Mouse (Mus musculus) regulatory T cell (primary cell): ENCODE measurements around the gene Timmdc1.

Experiments
- in situ Hi-C: fragments of 300-600 bp; cut with MboI, MseI; formaldehyde crosslinking; loops from one replicate; pipeline ENCODE4 v1.15.1; 2025; ENCODE audit warnings: high pct_unique_total_duplicates

Gene Timmdc1

DNA sequence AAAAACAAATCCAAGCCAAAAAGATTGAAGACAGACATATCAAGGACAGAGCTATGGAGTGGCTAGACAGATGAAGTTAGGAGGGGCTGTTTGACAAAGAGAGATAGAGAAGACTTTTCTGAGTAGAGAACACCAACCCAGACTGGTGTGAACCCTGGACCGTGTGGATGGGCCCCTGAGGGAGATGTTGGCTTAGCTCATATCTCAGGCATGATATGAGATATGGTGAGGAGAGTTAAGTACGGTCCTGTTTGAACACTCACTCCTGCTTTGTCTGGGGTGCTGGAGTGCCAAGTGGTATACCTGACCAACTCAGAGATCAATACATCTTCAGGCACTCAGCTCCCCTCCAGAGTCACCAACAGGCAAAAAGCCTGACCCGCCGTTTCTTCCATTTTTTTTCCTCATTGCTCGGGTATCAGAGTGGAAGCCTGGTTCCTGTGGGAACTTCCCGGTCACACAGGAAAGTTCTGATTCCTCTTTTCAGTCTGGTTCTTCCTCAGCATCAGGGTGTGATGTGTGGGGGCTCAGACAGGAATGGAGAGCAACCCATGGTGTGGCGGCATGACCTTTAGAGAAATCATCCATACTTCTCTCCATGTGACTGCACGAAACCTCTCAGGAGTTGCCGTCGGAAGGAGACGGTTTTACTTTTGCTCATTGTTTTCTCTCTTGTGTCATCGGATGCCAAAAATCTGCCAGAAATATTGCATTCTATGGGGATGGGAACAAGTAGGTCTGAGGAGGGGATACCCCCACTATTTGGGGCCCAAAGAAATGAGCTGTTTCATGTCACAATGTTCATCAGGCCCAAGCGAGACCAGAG lies 55.2 kb downstream of the Timmdc1 start:
- in situ Hi-C loops = loop anchor here (25.0 kb wide), 1 partner anchor 780 kb away; no protein-coding TSS in a partner anchor

GRCm38 (mm10) chr16:38466089-38466488 lies 56.4 kb downstream of the Timmdc1 start:
- in situ Hi-C loops = loop anchor here (25.0 kb wide), 1 partner anchor 779 kb away; no protein-coding TSS in a partner anchor

- in situ Hi-C loops = loop anchor here (25.0 kb wide), 1 partner anchor 776 kb away; no protein-coding TSS in a partner anchor
Measured at GRCm38 (mm10) chr16:38463305-38463704, 59.2 kb downstream of the Timmdc1 start.

GRCm38 (mm10) chr16:38462161-38462560 lies 60.3 kb downstream of the Timmdc1 start:
- in situ Hi-C loops = loop anchor here (25.0 kb wide), 1 partner anchor 775 kb away; no protein-coding TSS in a partner anchor

DNA sequence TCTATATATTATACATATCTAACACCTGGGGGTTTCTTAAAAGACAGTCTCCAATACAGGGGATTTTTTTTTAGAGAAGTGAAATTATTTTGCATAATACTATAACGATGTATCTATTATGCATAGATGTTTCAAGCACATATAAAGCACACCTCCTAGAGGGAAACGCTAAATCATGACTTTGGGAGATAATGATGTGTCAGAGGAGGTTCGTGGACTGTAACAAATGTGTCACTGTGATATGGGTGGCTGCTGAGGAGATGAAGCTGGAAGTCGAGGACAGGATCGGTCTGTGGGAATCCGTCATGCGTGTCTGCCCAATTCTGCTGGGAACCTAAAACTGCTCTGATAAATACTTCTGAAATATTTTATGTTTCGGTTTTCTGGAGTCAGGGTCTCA lies 60.7 kb downstream of the Timmdc1 start:
- in situ Hi-C loops = loop anchor here (25.0 kb wide), 1 partner anchor 774 kb away; no protein-coding TSS in a partner anchor

DNA sequence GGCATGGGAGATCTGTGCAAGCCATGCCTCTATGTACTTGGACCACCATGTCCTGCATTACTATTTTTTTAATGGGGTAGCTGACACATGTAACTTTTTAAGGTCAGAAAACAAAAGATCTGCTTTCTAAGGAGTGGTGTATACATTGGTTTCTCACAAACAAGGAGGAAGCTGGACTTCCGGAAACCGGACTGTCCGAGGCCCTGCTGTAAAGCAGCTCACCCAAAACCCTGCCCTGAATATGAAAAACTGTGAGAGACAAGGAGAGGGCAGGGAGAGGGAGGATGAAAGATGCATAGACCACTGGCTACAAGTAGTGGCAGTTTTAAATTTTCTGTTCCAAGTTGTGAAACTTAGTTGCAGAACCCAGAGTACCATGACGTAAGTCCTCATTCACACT lies 62.5 kb downstream of the Timmdc1 start:
- in situ Hi-C loops = loop anchor here (25.0 kb wide), 1 partner anchor 773 kb away; no protein-coding TSS in a partner anchor

DNA sequence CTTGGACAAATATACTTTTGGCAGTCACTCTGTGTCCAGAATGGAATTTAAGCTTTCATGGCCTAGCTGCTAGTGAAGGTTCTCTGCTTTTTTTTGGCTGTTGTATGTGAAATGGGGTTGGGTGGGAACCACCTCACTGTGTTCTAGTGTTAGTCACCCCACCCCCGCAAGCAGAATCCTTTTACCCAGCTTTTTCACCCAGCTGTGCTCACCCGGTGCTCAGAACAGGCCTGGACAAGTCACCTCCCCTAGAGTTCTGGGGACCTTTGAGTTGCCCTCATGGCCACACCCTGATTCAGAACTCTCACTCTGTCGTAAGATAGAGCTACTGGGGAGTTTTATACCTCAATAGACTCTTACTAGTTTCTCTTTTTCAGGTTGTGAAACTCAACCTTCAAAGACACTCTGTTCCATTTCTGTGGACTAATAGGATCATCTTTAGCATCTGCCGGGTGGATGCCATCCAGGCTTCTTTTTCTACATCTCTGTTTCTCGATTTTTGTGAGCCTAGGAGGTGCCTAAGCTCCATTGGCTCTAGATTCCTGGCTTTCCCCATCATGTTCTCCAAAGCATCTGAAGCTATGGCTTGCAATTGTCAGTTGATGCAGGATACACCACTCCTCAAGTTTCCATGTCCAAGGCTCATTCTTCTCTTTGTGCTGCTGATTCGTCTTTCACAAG lies 63.7 kb downstream of the Timmdc1 start:
- in situ Hi-C loops = loop anchor here (25.0 kb wide), 1 partner anchor 771 kb away; no protein-coding TSS in a partner anchor

DNA sequence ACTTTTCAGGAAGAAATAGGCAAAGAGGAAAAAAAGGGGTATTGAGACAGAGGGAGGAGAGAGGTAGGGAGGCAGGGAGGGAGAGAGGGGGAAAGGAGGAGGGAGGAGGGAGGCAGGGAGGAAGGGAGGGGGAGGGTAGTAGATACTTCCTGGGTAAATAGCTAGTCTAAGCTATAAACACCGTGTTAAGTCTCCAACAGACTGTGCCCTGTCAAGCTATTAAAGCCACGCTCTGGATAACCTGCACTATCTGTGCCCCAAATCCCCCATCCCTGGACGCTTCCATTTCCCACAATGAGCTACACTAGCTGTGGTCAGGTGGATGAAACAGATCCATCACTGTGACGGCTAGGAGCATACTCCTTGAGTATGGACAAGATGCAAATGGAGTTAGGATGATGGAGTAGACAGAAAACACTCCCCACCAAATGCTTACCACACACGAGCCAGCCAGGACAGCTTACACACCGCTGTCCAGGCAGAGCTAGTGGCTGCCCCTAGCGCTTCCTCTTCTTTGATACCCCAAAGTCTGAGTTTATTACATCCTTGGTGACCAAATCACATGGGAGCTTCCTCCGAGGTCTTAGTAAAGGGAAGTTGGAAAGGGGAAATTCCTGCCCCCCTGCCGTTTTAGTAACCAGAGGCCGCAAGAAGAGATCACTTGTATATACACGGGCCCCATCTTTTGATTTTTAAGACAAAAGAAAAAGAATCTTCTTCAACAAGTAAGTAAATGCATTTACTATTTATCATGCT lies 65.5 kb downstream of the Timmdc1 start:
- in situ Hi-C loops = loop anchor here (25.0 kb wide), 1 partner anchor 770 kb away; no protein-coding TSS in a partner anchor

GRCm38 (mm10) chr16:38455511-38456418 lies 66.7 kb downstream of the Timmdc1 start, which contains the start of gene Cd80:
Cd80 (plus strand) TSS chr16:38455561.
- in situ Hi-C loops = loop anchor here (25.0 kb wide), 1 partner anchor 768 kb away; no protein-coding TSS in a partner anchor

- in situ Hi-C loops = loop anchor here (25.0 kb wide), 1 partner anchor 767 kb away; no protein-coding TSS in a partner anchor
Measured at GRCm38 (mm10) chr16:38454533-38455254, 67.8 kb downstream of the Timmdc1 start.

DNA sequence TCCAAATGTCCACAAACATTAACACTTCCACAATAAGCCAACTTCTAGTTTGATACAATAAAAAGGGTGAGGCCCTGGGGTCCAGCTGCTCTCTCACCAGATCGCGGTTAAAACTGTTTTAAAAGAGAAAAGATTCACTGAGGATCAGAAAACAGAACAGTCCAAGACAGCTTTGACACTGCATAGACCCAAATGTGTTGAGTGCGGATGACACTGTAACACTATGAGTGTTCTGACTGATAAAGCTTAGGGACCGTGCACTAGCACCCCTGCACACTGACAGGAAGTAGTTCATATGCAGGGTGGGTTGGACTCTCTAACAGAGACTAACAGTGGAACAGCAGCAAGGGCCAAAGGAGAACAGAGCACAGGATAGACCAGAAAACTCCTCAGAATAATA lies 68.5 kb downstream of the Timmdc1 start:
- in situ Hi-C loops = loop anchor here (25.0 kb wide), 1 partner anchor 767 kb away; no protein-coding TSS in a partner anchor

GRCm38 (mm10) chr16:38453203-38453553 lies 69.3 kb downstream of the Timmdc1 start:
- in situ Hi-C loops = loop anchor here (25.0 kb wide), 1 partner anchor 766 kb away; no protein-coding TSS in a partner anchor

- in situ Hi-C loops = loop anchor here (25.0 kb wide), 1 partner anchor 765 kb away; no protein-coding TSS in a partner anchor
Measured at GRCm38 (mm10) chr16:38452442-38453202, 69.8 kb downstream of the Timmdc1 start, which contains the start of gene Adprh. Adprh (minus strand) TSS chr16:38452703.

DNA sequence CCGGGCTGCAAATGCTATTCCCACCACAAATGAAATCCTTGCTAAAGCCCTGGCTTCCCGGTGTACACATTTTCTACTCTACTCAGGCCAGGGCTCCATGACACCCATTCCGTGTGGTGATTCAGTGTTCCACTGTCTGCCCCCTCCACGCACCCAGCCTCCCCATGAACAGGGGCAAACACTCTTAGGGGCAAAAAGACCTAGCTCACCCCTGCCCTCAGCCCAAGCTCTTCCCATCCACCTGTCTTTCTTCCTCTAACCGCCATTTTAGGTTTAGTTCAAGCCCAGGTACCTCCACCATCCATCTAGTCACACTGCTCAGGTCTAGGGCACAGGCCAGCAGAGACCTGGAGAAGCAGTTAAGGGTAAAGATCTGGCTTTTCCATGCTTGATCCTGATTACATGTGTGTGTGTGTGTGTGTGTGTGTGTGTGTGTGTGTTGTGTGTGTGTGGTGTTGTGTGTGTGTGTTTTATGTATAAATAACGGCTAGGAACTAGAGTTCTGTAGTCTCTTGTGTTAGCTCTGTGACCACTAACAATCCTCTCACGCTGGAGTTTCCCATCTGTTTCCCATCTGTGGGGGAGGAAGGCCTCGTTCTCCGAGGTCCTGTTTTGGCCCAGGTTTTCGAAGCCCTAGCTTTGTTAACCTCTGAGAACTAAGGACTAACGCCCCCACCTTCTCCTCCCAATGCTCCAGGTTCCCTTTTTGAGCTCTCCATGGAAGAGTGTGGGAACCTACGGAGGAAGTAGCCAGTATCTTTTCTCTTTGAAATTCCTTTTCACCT lies 70.8 kb downstream of the Timmdc1 start:
- in situ Hi-C loops = loop anchor here (25.0 kb wide), 1 partner anchor 764 kb away; no protein-coding TSS in a partner anchor

GRCm38 (mm10) chr16:38450707-38451106 lies 71.8 kb downstream of the Timmdc1 start:
- in situ Hi-C loops = loop anchor here (25.0 kb wide), 1 partner anchor 763 kb away; no protein-coding TSS in a partner anchor

DNA sequence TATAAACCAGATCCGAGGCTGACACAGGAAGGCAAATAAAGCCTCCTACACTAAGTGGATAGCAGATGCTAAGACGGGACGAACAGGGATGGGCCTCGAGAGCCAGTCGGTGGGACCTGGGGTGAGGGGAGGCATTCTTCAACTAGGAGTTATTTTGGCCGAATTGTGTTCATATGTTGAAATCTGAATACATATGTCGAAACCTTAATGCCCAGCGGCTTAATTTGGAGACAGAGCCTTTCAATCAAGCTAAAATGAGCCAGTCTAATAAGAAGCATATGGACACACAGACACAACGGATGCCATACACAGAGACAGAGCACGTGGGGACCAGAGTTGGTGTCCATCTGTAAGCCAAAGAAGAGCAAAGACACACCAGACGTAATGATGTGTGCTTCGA lies 74.0 kb downstream of the Timmdc1 start:
- in situ Hi-C loops = loop anchor here (5.0 kb wide), 1 partner anchor 41 kb away; no protein-coding TSS in a partner anchor
